Comparison of ENCODE assay signal across 8 mouse cellular contexts in the genomic region with DNA sequence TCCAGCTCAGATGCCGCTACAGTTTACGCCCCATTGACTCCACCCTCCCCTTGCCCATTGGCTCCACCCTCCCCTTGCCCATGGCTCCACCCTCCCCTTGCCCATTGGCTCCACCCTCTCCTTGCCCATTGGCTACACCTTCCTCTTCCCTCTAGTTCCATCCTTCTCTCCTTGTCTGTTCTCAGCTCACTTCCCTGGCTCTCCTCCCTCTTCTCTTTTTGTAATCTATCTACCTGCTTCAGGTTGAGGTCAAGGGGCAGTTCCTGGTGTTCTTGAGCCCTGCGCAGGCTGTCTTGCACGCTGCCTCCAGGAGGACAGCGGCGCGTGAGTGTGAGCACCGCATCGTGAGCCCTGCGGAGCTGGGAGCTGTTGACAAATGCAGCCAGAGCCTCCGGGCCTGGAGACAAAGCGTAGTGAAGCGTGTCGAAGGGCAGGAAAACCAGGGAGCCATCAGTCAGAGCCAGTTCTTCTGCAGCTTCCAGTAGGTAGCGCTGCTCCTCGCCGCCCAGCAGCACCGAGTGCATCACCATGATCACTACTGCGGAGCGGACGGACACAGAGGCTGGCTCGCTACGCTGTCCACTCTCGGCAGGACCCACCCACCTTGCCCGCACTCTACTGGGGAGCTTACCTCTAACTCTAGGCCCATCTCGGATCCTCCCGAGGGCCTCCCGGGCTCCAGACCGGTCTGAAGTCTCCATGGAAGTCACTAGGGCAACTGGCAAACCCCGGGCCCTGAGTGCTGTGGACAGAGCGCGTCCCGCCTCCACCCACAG. TPM values are rescaled to one million over a fixed set of nuclear protein-coding genes. Genes with fewer than 3 reads are reported as not detected.
DNase-seq lines count a peak whose midpoint lies in the region; ATAC-seq lines count a peak whose summit lies in the region.

No protein-coding gene starts in this region.

- WGBS in hindbrain, embryonic 16.5 days, result under 1% methylated on average over 33 of the region's 33 CpGs

- peak; percentile 94 for ATAC-seq in hindbrain, embryonic 16.5 days

- H3K9me3 ChIP-seq in hindbrain, embryonic 16.5 days (ENCODE audit: control insufficient read depth, low read length), result no peaks in the 10 kb centered on the region

- peak overlapping the region; percentile 75 for H3K9ac ChIP-seq in hindbrain, embryonic 16.5 days (ENCODE audit: low read depth, low read length)

- peak overlapping the region; percentile 77 for H3K27ac ChIP-seq in hindbrain, embryonic 16.5 days (ENCODE audit: low read depth, low read length)

- H3K4me3 ChIP-seq in hindbrain, embryonic 16.5 days (ENCODE audit: low read length), result peak overlapping the region; percentile 56

- peak; percentile 77 for DNase-seq in WW6 (ENCODE audit: low read depth, low spot score)
- peak; percentile 92 to 93 for DNase-seq in cerebellum, postnatal 10 days
- DNase-seq in frontal cortex, postnatal 14 days (ENCODE audit: low spot score in 2 of 2), result peak; percentile 34 to 56
- DNase-seq in left cerebral cortex, adult 11 months (ENCODE audit: low spot score), result peak; percentile 53
- peak; percentile 73 for DNase-seq in lung, postnatal 25 days (ENCODE audit: low spot score)
- DNase-seq in retina, adult 2 months (ENCODE audit: low read depth, low spot score), result peak; percentile 75
- peak; percentile 64 for DNase-seq in thymus, postnatal 25 days

- H3K36me3 ChIP-seq in hindbrain, embryonic 16.5 days (ENCODE audit: control insufficient read depth, insufficient read depth, low read length), result no peaks in the 10 kb centered on the region

- H3K4me1 ChIP-seq in hindbrain, embryonic 16.5 days (ENCODE audit: control insufficient read depth, insufficient read depth, low read depth, low read length), result peaks cover 16% of the 10 kb centered on the region

- peak overlapping the region; percentile 89 for H3K4me2 ChIP-seq in hindbrain, embryonic 16.5 days (ENCODE audit: low read length)

- H3K27me3 ChIP-seq in hindbrain, embryonic 16.5 days (replicated peaks; ENCODE audit: control insufficient read depth, insufficient read depth, low read length), result peaks cover 7% of the 10 kb centered on the region

RNA-seq across cellular contexts. Expression of a gene that starts 1.4 kb away (rescaled TPM):
- 0.51 and 0.69 TPM in 2 replicates for polyA plus RNA-seq in hindbrain, embryonic 16.5 days (2015; fragmentation: Nextera tagmentation; extraction: Ambion mirVana)

RNA-seq across cellular contexts. Expression of a gene that starts 37.8 kb away (rescaled TPM):
- 0.73 and 0.84 TPM in 2 replicates for polyA plus RNA-seq in hindbrain, embryonic 16.5 days (2015; fragmentation: Nextera tagmentation; extraction: Ambion mirVana)

Comparison
In these comparisons a context has a peak if more than half of its experiments do, and no peak if none do; other contexts are left out.
1. Peak in every context shown above with its lines: DNase-seq, ATAC-seq, H3K4me3 ChIP-seq and H3K27ac ChIP-seq.